Mouse (Mus musculus) ES-Bruce4 (cell line): ENCODE data around the gene Mlf2.

Experiments
- CTCF ChIP-seq: IDR thresholded peaks from one replicate; pipeline ENCODE4 v1.8.1; 2011; ENCODE audit warnings: low read depth, low read length
- EP300 ChIP-seq: IDR thresholded peaks from 2 replicates; pipeline ENCODE4 v1.6.1; 2011; ENCODE audit warnings: low read depth, low read length; ENCODE audit not compliant: insufficient read depth
- POLR2A ChIP-seq: IDR thresholded peaks from one replicate; pipeline ENCODE4 v1.8.1; 2011; ENCODE audit warnings: low read length; ENCODE audit not compliant: insufficient read depth

DNA sequence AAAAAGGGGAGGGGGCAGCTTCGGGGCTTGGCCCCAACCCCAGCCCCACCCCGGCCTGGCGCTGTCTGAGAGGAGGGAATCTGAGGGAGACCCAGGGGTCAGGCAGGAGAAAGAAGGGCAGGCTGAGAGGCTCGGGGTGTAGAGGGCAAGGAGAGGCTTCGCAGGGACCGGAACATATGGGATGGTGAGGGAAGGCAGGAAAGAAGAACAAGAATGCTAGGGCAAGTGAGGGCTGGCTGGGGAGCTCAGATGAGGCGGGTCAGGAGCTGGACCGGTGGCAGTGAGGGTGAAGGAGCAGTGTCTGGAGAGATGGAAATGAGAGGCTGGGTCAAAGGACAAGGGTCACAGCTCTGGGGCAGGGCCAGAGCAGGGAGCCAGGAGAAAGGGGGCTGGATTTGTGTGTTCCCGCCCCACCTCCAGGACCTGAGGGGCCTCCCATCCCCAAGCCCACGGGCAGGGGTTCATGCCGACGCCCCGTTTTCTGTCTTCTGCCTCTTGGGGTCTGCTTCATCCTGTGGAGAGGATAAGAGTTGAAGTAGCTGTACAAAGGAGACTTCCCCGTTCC, 17.4 kb upstream of the Mlf2 start:
- TF ChIP-seq CTCF = no peak
- TF ChIP-seq POLR2A = no peak
- no peak for TF ChIP-seq EP300
